Mouse (Mus musculus): Measurements from ENCODE around the gene Cenpb.

- TF ChIP-seq CTCF (IDR thresholded peaks at IDR 0.05; ENCODE audit: low read depth) (no peak), EP300 (IDR thresholded peaks at IDR 0.05; ENCODE audit: low read depth) (no peak)
Measured at GRCm38 (mm10) chr2:131134381-131134780, 45.5 kb downstream of the Cenpb start.
